Mouse (Mus musculus) liver, adult 2 months (tissue): ENCODE data around the gene Ctc1.

Experiments used
- CTCF ChIP-seq: fragments of 200-500 bp; IDR thresholded peaks from 2 replicates; pipeline ENCODE4 v1.5.1; 2011; ENCODE audit warnings: low read depth, low read length, control low read depth
- POLR2A ChIP-seq: fragments of 200-500 bp; IDR thresholded peaks from 2 replicates; pipeline ENCODE4 v1.6.1; 2011; ENCODE audit warnings: low read length, control low read depth; ENCODE audit not compliant: insufficient read depth; ENCODE audit errors: extremely low read depth

- TF ChIP-seq CTCF (peak; percentile 79), POLR2A (peak; percentile 31; the same call in 1 of the 2 replicates)
Measured at GRCm38 (mm10) chr11:69015644-69016441, at the start of gene Ctc1.
